Mouse (Mus musculus) embryonic facial prominence, embryonic 14.5 days (tissue): ENCODE measurements at regions not wholly inside any gene's neighbourhood (a gene's known extent, or its start where the extent isn't known, plus 50 kb on each side); places are given as distances from the start of the nearest gene placed in this dataset.

ENCODE experiments used
- ATAC-seq: fragments of 200-750 bp; cut with Nextera tagmentation; 2 replicates; pipeline ENCODE4 v1.8.0; 2017; ENCODE audit warnings: low read depth, moderate number of reproducible peaks, moderate TSS enrichment
- DNase-seq: peaks from one replicate; pipeline ENCODE4 v3.0.0-alpha.2; 2015; ENCODE audit warnings: low spot score
- H3K27ac ChIP-seq: fragments of 300-500 bp; sonication (generic); replicated peaks from 2 replicates; pipeline ENCODE4 v1.5.1; 2014; ENCODE audit warnings: low read depth, mild to moderate bottlenecking, low read length, moderate library complexity
- H3K27me3 ChIP-seq: fragments of 300-500 bp; sonication (generic); replicated peaks from 2 replicates; pipeline ENCODE4 v1.6.1; 2014; ENCODE audit warnings: low read length; ENCODE audit not compliant: control insufficient read depth, insufficient read depth
- H3K36me3 ChIP-seq: fragments of 300-500 bp; sonication (generic); 2 replicates; pipeline ENCODE4 v1.6.1; 2014; ENCODE audit warnings: low read length, mixed read lengths; ENCODE audit not compliant: control insufficient read depth, insufficient read depth
- H3K4me1 ChIP-seq: fragments of 300-500 bp; sonication (generic); 2 replicates; pipeline ENCODE4 v1.6.1; 2014; ENCODE audit warnings: antibody characterized with exemption, low read length; ENCODE audit not compliant: control insufficient read depth, insufficient read depth
- H3K4me2 ChIP-seq: fragments of 300-500 bp; sonication (generic); 2 replicates; pipeline ENCODE4 v1.6.1; 2014; ENCODE audit warnings: low read depth, mild to moderate bottlenecking, low read length, moderate library complexity, mixed read lengths
- H3K4me3 ChIP-seq: fragments of 300-500 bp; sonication (generic); 2 replicates; pipeline ENCODE4 v1.5.1; 2014; ENCODE audit warnings: low read depth, mild to moderate bottlenecking, low read length
- H3K9ac ChIP-seq: fragments of 300-500 bp; sonication (generic); 2 replicates; pipeline ENCODE4 v1.6.1; 2014; ENCODE audit warnings: low read depth, mild to moderate bottlenecking, low read length, moderate library complexity, mixed read lengths
- H3K9me3 ChIP-seq: fragments of 300-500 bp; sonication (generic); 2 replicates; pipeline ENCODE4 v1.6.1; 2016; ENCODE audit warnings: low read length; ENCODE audit not compliant: control insufficient read depth
- WGBS: fragments of 180-500 bp; shearing (Covaris S2); extraction: QIAGEN DNeasy Blood & Tissue Kit; methylation state at CpG from one replicate; pipeline ENCODE4 v1.1.7; 2014; 5-methylcytosine and 5-hydroxymethylcytosine counted together

GRCm38 (mm10) chr15:7031297-7032043 lies 58.9 kb upstream of the Lifr start:
- Histone ChIP-seq H3K36me3 (no peaks in the 10 kb centered on the region), H3K4me1 (0 out of 2 replicates have a peak, but pooled peaks cover 2% of the 10 kb centered on the region), H3K27me3 (no peaks in the 10 kb centered on the region), H3K9ac (no peak overlapping the region), H3K27ac (no peak overlapping the region), H3K9me3 (no peaks in the 10 kb centered on the region), H3K4me2 (no peak overlapping the region), H3K4me3 (no peak overlapping the region)
- DNase-seq (peak; percentile 48), ATAC-seq (no peak)
- 48% methylated on average over 6 of the region's 6 CpGs for WGBS

- no peak for ATAC-seq
- no peaks in the 10 kb centered on the region for H3K36me3 ChIP-seq
- H3K9ac ChIP-seq = no peak overlapping the region
- no peaks in the 10 kb centered on the region for H3K9me3 ChIP-seq
- H3K27ac ChIP-seq = no peak overlapping the region
- H3K4me2 ChIP-seq = no peak overlapping the region
- H3K27me3 ChIP-seq = no peaks in the 10 kb centered on the region
- WGBS = 83% methylated on average over 8 of the region's 8 CpGs
- DNase-seq = no peak
- no peak overlapping the region for H3K4me3 ChIP-seq
- 0 out of 2 replicates have a peak, but pooled peaks cover 2% of the 10 kb centered on the region for H3K4me1 ChIP-seq
Measured at GRCm38 (mm10) chr15:7037475-7037874, 52.9 kb upstream of the Lifr start.

GRCm38 (mm10) chr15:7039119-7039518 lies 51.3 kb upstream of the Lifr start:
- H3K27me3 ChIP-seq = no peaks in the 10 kb centered on the region
- ATAC-seq (no peak), DNase-seq (no peak)
- WGBS = 94% methylated on average over 5 of the region's 5 CpGs
- no peaks in the 10 kb centered on the region for H3K36me3 ChIP-seq
- no peak overlapping the region for H3K4me2 ChIP-seq
- H3K4me3 ChIP-seq = no peak overlapping the region
- H3K27ac ChIP-seq = no peak overlapping the region
- no peak overlapping the region for H3K9ac ChIP-seq
- no peaks in the 10 kb centered on the region for H3K9me3 ChIP-seq
- 0 out of 2 replicates have a peak, but pooled peaks cover 2% of the 10 kb centered on the region for H3K4me1 ChIP-seq

- 81% methylated on average over 4 of the region's 4 CpGs for WGBS
- H3K4me1 ChIP-seq = 0 out of 2 replicates have a peak, but pooled peaks cover 2% of the 10 kb centered on the region
- no peak for ATAC-seq
Measured at GRCm38 (mm10) chr15:7039825-7040224, 50.6 kb upstream of the Lifr start.

More at GRCm38 (mm10) chr15:7039825-7040224, 50.6 kb upstream of the Lifr start:
- DNase-seq = no peak
- Histone ChIP-seq H3K4me3 (no peak overlapping the region), H3K4me2 (no peak overlapping the region), H3K27ac (no peak overlapping the region), H3K36me3 (no peaks in the 10 kb centered on the region), H3K27me3 (no peaks in the 10 kb centered on the region), H3K9ac (no peak overlapping the region), H3K9me3 (no peaks in the 10 kb centered on the region)
